Mouse (Mus musculus): ENCODE data around the gene Aqp3.

- TF ChIP-seq CTCF (IDR thresholded peaks at IDR 0.05; ENCODE audit: low read depth): no peak
- no peak for TF ChIP-seq EP300 (IDR thresholded peaks at IDR 0.05; ENCODE audit: low read depth)
These were observed 16.5 kb upstream of the Aqp3 start for GRCm38 (mm10) chr4:41114358-41115070.

Measured in liver, postnatal 0 days (tissue).